Mouse (Mus musculus) embryo, embryonic 9.5 days (tissue): ENCODE results near the gene Syngr4.
A peak's percentile ranks its signal among the peaks of the same experiment; 100 is the strongest.

ENCODE experiments used
- DNase-seq: peaks from one replicate; pipeline ENCODE4 v3.0.0-alpha.2; 2017; ENCODE audit errors: extremely low spot score

Syngr4 gene

GRCm38 (mm10) chr7:45869107-45869670 is 27.3 kb downstream of the Syngr4 start:
- DNase-seq: no peak

GRCm38 (mm10) chr7:45867871-45868270 is 28.6 kb downstream of the Syngr4 start:
- no peak for DNase-seq

GRCm38 (mm10) chr7:45865925-45866910 is 30.3 kb downstream of the Syngr4 start:
- DNase-seq: peak; percentile 93

- no peak for DNase-seq
Observed at GRCm38 (mm10) chr7:45864435-45864834, 32.1 kb downstream of the Syngr4 start.

- DNase-seq: no peak
Observed at GRCm38 (mm10) chr7:45862804-45863203, 33.7 kb downstream of the Syngr4 start.

GRCm38 (mm10) chr7:45859008-45859407 is 37.5 kb downstream of the Syngr4 start:
- no peak for DNase-seq

- no peak for DNase-seq
Observed at GRCm38 (mm10) chr7:45856950-45857901, 39.3 kb downstream of the Syngr4 start.

- DNase-seq: no peak
Observed at GRCm38 (mm10) chr7:45853089-45853488, 43.4 kb downstream of the Syngr4 start.

- DNase-seq: no peak
Observed at GRCm38 (mm10) chr7:45850661-45851060, 45.9 kb downstream of the Syngr4 start.

- no peak for DNase-seq
Observed at GRCm38 (mm10) chr7:45848447-45849027, 48.0 kb downstream of the Syngr4 start.

GRCm38 (mm10) chr7:45842950-45843744 is 53.4 kb downstream of the Syngr4 start:
- DNase-seq: no peak
